In the genomic region with DNA sequence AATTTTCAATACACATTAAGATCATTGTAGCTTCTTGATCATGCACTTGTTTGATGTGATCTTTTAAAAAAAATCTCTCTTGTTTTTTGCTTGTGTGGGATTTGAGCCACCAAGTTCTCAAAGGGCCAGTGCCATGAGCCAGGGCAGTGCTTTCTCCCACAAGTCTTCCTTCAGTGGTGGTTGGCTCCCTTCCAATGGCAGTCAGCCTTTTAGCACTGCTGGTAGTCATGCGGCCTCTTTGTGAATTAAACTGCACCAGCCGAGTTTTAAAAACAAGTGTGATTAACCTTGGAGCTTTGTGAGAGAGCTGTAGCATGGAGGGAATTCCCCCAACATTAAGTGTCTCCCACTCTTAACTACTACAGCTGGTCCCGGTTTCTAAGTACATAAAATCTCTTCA, we compare ENCODE assay signal across 9 mouse cellular contexts.
DNase-seq lines count a peak whose midpoint lies in the region; ATAC-seq and TF ChIP-seq lines count a peak whose summit lies in the region.
"Had no signal": no experiment of that assay in that cellular context is flagged by ENCODE, and none has a peak within 500 bp of the region (broad histone marks: within the 10 kb centered on the region; RNA-seq: fewer than 3 reads in every experiment).

No protein-coding gene starts in this region.

- H3K4me1 ChIP-seq in intestine, postnatal 0 days (replicated peaks; ENCODE audit: control insufficient read depth, insufficient read depth, low read length), result no peaks in the 10 kb centered on the region
- peaks cover 8% of the 10 kb centered on the region; the same call in 1 of the 2 replicates for H3K4me1 ChIP-seq in lung, embryonic 16.5 days (replicated peaks; ENCODE audit: control insufficient read depth, insufficient read depth, low read length)

- H3K27ac ChIP-seq in intestine, postnatal 0 days (ENCODE audit: low read depth, low read length), result peak overlapping the region; percentile 5; the same call in 1 of the 2 replicates
- H3K27ac ChIP-seq in lung, embryonic 16.5 days (ENCODE audit: low read length), result peak overlapping the region; percentile 49

- ATAC-seq in frontal cortex, adult (ENCODE audit: low TSS enrichment), result no peak
- ATAC-seq in intestine, postnatal 0 days, result no peak
- ATAC-seq in lung, embryonic 16.5 days (ENCODE audit: low read depth), result peak; percentile 57; the same call in 1 of the 2 replicates

- DNase-seq in frontal cortex, postnatal 10 days (ENCODE audit: low spot score in 2 of 2), result peak; percentile 8 to 22
- DNase-seq in Muller cell, postnatal 12 days (ENCODE audit: inconsistent ontology term), result peak; percentile 58
- peak; percentile 62 to 65 for DNase-seq in cerebellum, postnatal 10 days
- DNase-seq in thymus, adult 18-20 months, result no peak
- DNase-seq in frontal cortex, postnatal 25 days (ENCODE audit: low spot score in 2 of 2), result no peak

- H3K36me3 ChIP-seq in intestine, postnatal 0 days (ENCODE audit: control insufficient read depth, insufficient read depth), result peaks cover 3% of the 10 kb centered on the region; the same call in 1 of the 2 replicates
- H3K36me3 ChIP-seq in lung, embryonic 16.5 days (ENCODE audit: control insufficient read depth, insufficient read depth, low read length), result no peaks in the 10 kb centered on the region

- no peaks in the 10 kb centered on the region for H3K9me3 ChIP-seq in intestine, postnatal 0 days (ENCODE audit: control insufficient read depth)
- H3K9me3 ChIP-seq in lung, embryonic 16.5 days (ENCODE audit: control insufficient read depth, low read length), result no peaks in the 10 kb centered on the region

- TF ChIP-seq CTCF in intestine, postnatal 0 days (IDR thresholded peaks at IDR 0.05; ENCODE audit: low read depth), result no peak

- no peak overlapping the region for H3K4me3 ChIP-seq in intestine, postnatal 0 days (ENCODE audit: low read depth, low read length)
- no peak overlapping the region for H3K4me3 ChIP-seq in lung, embryonic 16.5 days (ENCODE audit: low read length)
- H3K4me3 ChIP-seq: left cerebral cortex, adult 2 months had no signal

- H3K27me3 ChIP-seq in intestine, postnatal 0 days (replicated peaks; ENCODE audit: control insufficient read depth, insufficient read depth, low read length), result no peaks in the 10 kb centered on the region
- H3K27me3 ChIP-seq in lung, embryonic 16.5 days (ENCODE audit: control insufficient read depth, insufficient read depth, low read depth, low read length), result no peaks in the 10 kb centered on the region

- H3K9ac ChIP-seq in intestine, postnatal 0 days (ENCODE audit: low read depth, low read length), result no peak overlapping the region
- H3K9ac ChIP-seq in lung, embryonic 16.5 days (ENCODE audit: low read length), result no peak overlapping the region

- H3K4me2 ChIP-seq in intestine, postnatal 0 days (replicated peaks; ENCODE audit: low read depth), result no peak overlapping the region
- H3K4me2 ChIP-seq in lung, embryonic 16.5 days (ENCODE audit: low read depth, low read length), result no peak overlapping the region

- 39% methylated on average over 3 of the region's 3 CpGs for WGBS in intestine, postnatal 0 days
- 29% methylated on average over 3 of the region's 3 CpGs for WGBS in lung, embryonic 16.5 days

Comparison
In these comparisons a context has a peak if more than half of its experiments do, and no peak if none do; other contexts are left out.
1. DNase-seq: peak in frontal cortex, postnatal 10 days (2 of 2), Muller cell, postnatal 12 days (single experiment) and cerebellum, postnatal 10 days (2 of 2); none in thymus, adult 18-20 months (0 of 2) and frontal cortex, postnatal 25 days (0 of 2).